Mouse (Mus musculus) adipocyte (in vitro differentiated cells): Measurements from ENCODE around the gene Gabrg3.
A peak's percentile ranks its signal among the peaks of the same experiment; 100 is the strongest.

Experiments used
- DNase-seq: peaks from one replicate; pipeline ENCODE4 v3.0.0-alpha.2; 2016; ENCODE audit warnings: low spot score

Gabrg3 gene

GRCm38 (mm10) chr7:57386517-57387340, at the start of gene Gabrg3:
TSS of gene Gabrg3 (minus strand) at chr7:57387188.
- DNase-seq: no peak

- DNase-seq: no peak
These were observed 35.7 kb upstream of the Gabrg3 start for GRCm38 (mm10) chr7:57422675-57423074.

DNA sequence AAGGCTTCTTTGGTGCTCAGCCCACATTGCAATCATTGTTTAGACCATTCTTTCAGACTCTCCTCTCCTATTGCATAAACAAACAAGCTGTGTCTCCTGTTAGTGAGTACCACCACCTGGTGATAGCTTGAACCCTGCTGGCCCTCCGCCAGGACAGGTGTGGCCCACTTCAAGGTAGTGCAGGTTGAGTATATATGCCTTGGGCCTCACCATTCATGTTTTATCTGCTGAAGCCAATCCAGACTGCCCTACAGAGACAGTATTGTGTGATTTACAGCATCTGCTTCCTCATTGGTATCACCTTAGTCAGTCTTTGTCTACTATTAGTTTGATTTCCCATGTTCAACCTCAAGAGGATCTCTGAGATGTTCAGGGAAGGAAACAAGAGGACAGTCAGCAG, 34.1 kb upstream of the Gabrg3 start:
- no peak for DNase-seq

GRCm38 (mm10) chr7:57419392-57419791, 32.4 kb upstream of the Gabrg3 start, which contains the start of gene Gabrb3:
TSS of gene Gabrb3 (plus strand) at chr7:57419692.
- no peak for DNase-seq

GRCm38 (mm10) chr7:57412896-57413295, 25.9 kb upstream of the Gabrg3 start:
- DNase-seq: no peak

DNA sequence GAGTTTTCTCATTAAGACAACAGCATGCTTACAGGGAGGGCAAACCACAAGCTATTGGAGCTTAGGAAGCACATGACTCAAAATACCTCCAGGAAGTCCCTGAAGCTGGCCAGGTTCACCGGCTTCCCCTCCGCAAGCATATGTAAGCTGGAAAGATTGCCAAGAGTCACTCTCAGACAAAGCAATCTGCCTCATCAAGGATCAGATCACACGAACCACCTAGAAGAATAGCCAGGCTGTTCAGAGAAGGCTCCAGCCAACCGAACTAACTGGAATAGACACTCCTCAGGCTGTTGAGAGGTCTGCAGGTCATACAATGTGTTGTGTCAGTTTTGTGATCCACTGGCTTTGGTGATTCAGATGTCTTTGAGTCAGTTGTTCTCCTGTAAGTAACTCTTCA, 24.2 kb upstream of the Gabrg3 start:
- no peak for DNase-seq

DNA sequence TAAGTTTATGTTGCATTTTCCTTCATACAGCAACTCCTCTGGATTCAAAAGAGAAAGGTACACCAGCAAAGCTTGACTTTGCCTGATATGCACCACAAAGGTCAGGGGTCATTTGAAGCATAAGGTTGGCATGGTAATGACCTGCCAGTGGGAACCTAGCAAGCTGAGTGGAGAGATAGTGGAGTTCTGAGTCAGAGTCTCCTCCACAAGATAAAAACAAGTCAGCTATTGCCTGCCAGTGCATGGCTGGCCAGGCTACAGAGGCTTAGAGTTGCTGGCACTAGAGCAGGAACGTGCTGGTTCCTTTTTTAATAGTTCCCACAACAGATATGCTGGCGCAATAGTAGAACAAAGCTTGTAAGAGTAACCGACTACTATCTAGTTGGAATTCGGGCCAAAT, 6.6 kb upstream of the Gabrg3 start:
- no peak for DNase-seq

DNA sequence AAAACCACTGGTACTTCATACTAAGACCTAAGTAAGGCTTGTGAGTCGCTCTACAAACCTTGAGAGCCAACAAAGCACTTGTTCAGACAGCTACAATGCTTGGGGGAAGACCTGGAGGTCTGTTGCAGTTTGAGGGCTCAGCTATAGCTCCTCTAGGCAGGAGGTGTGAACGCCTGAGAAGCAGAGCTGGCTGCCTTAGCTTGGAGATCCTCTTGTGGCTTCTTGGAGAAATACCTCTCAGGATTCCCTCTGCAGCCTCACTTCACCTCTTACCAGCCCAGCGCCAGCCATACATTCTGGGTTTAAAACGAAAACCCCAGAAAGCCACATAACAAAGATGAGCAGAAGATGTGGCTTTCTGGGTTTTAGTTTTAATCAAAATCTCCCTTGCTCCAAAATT, 3.1 kb upstream of the Gabrg3 start:
- no peak for DNase-seq

DNA sequence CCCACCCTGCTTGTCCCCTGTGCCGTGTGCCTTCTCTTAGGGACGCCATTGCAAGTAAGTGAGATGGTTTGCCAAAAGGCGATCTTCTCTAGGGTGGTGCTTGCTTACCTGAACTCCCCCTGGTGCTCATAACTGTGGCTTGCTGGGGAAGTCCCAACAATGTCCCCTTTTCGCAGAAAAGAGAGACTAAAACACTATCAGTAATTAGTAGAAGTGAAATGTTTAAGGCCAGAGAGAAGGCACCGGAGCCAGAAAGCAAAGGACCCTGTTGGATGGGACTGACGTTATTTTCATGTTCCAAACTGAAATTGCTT, 310 bp upstream of the Gabrg3 start:
- no peak for DNase-seq

- peak; percentile 8 for DNase-seq
These were observed 2.9 kb downstream of the Gabrg3 start for GRCm38 (mm10) chr7:57384112-57384511.

- DNase-seq: no peak
These were observed 21.0 kb downstream of the Gabrg3 start for GRCm38 (mm10) chr7:57366013-57366390.

DNA sequence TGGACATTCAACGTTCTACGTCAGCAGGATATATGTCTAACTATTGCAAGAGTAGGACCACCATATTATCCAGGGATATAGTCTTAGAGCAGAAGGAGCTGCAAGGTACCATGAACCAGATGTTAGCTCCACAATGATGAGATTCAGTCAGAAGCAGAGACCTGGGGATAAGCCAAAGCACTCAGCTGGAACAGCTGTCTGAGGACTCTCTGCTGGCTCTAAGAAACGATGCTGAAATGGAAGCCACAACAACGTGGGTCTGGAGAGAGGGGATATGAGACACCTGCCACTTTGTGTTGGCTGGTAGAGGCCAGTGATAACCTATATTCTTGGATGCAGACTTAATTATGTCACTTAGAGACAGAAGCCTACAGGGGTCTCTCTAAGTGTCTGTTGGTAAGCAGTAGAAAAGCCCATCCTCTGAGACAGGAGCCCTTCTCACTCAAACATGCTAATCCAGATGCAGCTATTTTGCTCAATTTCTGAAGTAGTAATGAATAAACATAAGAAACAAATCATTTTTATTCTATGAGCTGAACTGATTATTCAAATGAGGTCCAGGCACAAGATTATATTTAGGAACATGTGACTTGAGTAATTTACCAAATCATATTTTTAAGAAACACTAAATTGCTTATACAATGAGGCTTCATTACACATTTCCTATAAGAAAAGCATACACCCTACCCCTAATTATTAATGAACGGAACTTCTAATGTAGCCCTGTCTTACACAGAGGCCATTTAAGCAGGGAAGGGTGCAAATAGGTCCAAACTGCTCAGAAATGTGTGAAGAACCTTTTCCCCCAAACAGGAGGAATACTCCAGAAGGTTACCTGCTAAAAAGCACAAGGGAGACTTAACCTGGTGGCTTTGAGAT, 21.6 kb downstream of the Gabrg3 start:
- no peak for DNase-seq

- DNase-seq: no peak
These were observed 23.2 kb downstream of the Gabrg3 start for GRCm38 (mm10) chr7:57363812-57364211.

DNA sequence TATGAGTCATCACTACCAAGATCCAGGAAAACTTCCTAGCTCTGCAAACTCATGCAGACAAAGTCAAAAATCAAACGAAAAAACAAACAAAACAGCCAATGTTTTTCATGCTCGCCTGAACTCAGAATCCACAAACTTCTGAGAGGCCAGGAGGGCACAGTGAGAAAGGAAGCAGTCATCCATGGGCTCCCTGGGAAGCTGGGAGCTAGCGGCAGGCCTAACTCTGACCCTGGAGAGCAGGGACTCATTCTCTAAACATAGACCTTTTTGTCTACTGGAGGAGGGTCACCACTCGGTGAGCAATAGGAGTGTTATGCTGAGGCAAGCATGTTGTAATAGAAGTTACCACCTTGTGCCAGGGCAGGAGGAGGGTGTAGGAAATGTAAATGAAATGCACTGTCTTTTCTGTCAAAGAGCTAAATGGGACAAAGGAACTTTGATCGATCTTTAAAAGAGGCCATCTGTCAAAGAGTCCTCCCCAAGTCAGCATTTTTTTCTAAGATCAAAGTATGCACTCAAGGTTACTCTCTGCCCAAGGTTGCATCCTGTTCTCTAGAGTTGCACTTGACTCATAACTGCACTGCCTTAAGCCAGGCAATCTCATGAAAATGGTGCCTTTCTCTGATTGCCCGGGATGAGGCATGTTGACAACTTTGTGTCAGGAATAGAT, 29.0 kb downstream of the Gabrg3 start:
- no peak for DNase-seq

GRCm38 (mm10) chr7:57356565-57357301, 30.3 kb downstream of the Gabrg3 start:
- DNase-seq: no peak

DNA sequence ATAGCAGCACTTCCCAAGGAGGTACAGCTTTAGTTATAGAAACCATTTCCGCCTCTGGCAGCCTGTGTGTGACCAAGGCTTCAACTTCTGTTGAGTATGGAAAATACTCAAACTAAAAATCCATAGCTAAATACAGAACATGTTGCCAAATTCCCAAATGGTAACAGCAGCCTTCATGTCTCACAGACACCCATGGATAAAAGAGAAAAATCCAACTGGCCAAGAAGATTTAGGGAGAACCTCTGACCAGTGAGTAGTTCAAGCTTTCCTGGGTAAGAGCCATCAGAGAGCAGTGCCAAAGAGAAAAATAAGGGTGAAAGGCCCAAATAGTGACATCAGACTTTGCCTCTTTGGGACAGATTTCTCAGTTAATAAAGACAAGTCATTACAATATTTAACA, 38.2 kb downstream of the Gabrg3 start:
- no peak for DNase-seq

DNA sequence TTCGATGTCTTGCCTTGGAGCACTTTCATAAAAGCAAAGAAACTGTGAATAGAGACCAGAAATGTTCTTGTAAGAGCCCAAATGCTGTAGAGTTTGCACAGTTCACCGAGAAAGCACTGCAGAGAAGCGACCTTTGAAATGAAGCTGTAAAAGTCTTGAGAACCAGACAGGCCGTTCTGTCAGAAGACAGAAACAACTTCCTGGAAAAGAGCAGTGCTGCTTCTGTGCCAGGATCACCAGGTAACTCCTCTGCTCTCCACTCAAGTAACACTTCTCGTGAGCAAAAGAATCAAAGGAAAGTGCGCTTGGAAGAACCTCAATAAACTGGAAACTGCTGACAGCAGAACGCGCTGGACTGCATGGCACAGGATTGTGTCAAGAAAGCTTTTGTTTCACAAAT, 45.1 kb downstream of the Gabrg3 start:
- DNase-seq: no peak

GRCm38 (mm10) chr7:57331211-57331610, 55.8 kb downstream of the Gabrg3 start:
- DNase-seq: no peak

DNA sequence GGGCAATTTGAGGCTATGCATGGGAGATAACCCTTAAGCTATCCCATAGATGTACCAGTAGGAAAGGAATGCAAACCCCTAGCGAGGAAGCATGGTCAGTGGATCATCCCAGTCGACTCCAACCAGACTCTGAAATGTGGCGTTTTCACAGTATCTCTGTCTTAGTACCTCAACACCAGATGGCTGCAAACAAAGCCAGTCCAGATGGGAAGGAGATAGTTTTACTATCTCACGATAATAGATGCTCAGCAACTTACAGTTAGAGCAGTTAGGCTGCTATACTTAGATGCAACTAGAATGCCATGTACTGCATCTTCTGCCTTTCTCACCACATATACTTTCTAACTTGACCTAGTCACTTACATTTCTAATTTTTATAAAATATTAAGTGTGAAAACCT, 56.7 kb downstream of the Gabrg3 start:
- DNase-seq: no peak

- no peak for DNase-seq
These were observed 62.5 kb downstream of the Gabrg3 start for GRCm38 (mm10) chr7:57324473-57324872.

GRCm38 (mm10) chr7:57322086-57322485, 64.9 kb downstream of the Gabrg3 start:
- DNase-seq: no peak

DNA sequence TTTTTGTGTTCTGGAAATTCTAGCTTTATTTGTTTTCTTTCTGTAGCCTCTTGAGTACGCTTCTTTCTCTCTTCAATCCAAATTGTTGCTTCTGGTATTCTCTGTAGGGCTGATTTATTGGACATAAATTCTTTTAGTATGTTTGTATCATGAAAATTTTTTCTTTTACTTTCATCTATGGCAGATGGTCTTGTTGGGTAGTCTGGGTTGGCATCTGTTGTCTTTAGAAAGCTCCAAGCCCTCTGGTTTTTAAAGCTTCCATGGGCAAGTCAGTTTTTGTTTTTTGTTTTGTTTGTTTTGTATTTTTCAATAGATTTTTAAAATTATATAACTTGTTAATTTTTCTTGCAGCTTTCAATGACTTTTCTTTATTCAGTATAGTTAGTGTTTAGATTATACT, 72.0 kb downstream of the Gabrg3 start:
- DNase-seq: no peak
